Mouse (Mus musculus) heart, adult 2 months (tissue): ENCODE results near the gene Gm43552.

Experiments used
- CTCF ChIP-seq: fragments of 200-600 bp; IDR thresholded peaks from 2 replicates; pipeline ENCODE4 v1.8.1; 2022; ENCODE audit warnings: antibody characterized with exemption, mild to moderate bottlenecking, moderate library complexity
- EP300 ChIP-seq: fragments of 200-500 bp; IDR thresholded peaks from 2 replicates; pipeline ENCODE4 v1.6.1; 2011; ENCODE audit warnings: low read depth, low read length, control low read depth; ENCODE audit not compliant: insufficient read depth
- POLR2A ChIP-seq: fragments of 200-500 bp; IDR thresholded peaks from 2 replicates; pipeline ENCODE4 v1.6.1; 2011; ENCODE audit warnings: mild to moderate bottlenecking, low read depth, low read length, control low read depth; ENCODE audit not compliant: insufficient read depth

- TF ChIP-seq CTCF (no peak), EP300 (no peak), POLR2A (no peak)
These were observed 13.2 kb upstream of the Gm43552 start for GRCm38 (mm10) chr5:65505786-65506185.
